Mouse (Mus musculus): ENCODE measurements around the gene Cby3.
A peak's percentile ranks its signal among the peaks of the same experiment; 100 is the strongest.
"Not testable (repeated sequence)": the region's sequence is repeated elsewhere in the genome, so short reads cannot be mapped to it uniquely, and the experiment has no call there.

Cby3 gene

GRCm38 (mm10) chr11:50361282-50361681, 7.0 kb downstream of the Cby3 start:
- not testable (repeated sequence) for DNase-seq (ENCODE audit: low read depth, low spot score)

- DNase-seq (ENCODE audit: low read depth, low spot score), result peak; percentile 90
Measured at GRCm38 (mm10) chr11:50364548-50364947, 10.3 kb downstream of the Cby3 start.

- no peak for DNase-seq (ENCODE audit: low read depth, low spot score)
Measured at GRCm38 (mm10) chr11:50365322-50365721, 11.1 kb downstream of the Cby3 start.

- no peak for DNase-seq (ENCODE audit: low read depth, low spot score)
Measured at GRCm38 (mm10) chr11:50367531-50367930, 13.3 kb downstream of the Cby3 start.

DNA sequence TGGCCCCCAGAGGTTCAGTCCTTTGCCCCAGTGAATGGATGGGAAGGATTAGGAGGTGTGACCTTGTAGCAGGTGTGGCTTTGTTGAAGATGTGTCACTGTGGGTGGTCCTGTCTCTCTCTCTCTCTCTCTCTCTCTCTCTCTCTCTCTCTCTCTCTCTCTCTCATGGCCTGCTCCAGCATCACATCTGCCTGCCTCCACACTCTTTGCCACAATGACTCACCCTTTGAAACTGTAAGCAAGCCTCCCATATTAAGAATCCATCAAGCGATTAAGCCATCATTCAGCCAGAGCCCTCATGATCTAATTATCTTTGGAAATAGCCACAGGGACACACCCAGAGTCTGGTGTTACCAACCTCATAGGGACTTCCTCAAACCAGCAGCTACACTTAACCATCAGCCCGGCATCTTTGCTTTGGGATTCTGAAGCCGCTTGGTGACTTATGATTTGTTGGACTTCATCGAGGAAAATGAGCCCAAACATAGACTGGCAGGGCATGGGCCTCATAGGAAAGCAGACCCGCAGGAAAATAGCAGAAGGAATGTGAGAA, 15.2 kb downstream of the Cby3 start:
- no peak for DNase-seq (ENCODE audit: low read depth, low spot score)

GRCm38 (mm10) chr11:50370969-50371368, 16.7 kb downstream of the Cby3 start:
- no peak for DNase-seq (ENCODE audit: low read depth, low spot score)

- peak; percentile 82 for DNase-seq (ENCODE audit: low read depth, low spot score)
Measured at GRCm38 (mm10) chr11:50371399-50371841, 17.2 kb downstream of the Cby3 start.

GRCm38 (mm10) chr11:50371911-50372310, 17.6 kb downstream of the Cby3 start:
- DNase-seq (ENCODE audit: low read depth, low spot score), result no peak

DNA sequence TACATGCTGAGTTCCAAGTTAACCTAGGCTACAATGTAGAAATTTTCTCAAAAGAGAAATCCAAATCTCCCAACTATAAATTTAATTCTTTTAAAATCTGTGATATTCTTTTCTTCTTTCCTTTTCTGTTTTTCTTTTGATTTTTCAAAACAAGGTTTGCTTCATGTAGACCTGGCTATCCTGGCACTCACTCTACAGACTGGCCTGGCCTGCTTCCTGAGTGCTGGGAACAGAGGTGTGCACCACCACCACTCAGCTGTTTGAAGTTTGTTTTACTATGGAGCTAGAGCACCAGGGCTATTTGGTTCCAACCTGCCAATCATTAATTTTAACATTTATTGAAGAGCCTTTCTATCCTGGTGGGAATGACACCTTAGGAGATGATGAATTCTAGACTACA, 18.8 kb downstream of the Cby3 start:
- DNase-seq (ENCODE audit: low read depth, low spot score), result no peak

- no peak for DNase-seq (ENCODE audit: low read depth, low spot score)
Measured at GRCm38 (mm10) chr11:50373621-50374020, 19.4 kb downstream of the Cby3 start.

DNA sequence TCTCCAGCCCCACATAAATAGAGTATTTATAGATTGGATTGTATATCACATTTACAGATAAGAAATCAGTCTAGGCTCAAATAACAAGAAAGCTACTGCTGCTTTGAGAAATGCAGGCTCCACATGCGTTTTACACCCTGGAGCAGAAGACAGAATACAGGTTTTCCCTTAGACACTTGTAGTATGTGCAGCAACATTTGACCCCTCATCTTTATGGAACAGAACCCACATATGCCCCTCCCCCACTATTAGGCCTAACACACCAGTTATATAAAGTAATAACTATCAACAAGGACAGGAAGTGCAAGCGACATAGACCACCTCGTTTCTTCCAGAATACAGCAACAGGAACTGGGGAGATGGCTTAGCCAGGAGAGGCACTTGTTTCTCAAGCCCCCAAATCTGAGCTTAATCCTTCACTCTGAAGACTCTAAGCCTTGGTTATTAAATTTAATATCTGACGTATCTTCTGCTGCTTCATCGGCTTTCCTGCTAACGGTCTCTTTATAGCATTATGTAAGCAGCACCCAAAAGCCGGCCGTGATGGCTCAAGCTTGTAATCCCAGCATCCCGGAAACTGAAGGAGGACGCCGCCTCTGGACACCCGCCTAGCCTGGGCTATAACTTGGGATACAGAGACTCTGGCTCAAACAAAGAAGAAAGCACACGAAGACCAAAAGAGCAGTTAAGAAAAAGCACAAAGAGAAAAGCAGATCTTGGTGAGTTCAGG, 20.2 kb downstream of the Cby3 start:
- DNase-seq (ENCODE audit: low read depth, low spot score), result no peak

- no peak for DNase-seq (ENCODE audit: low read depth, low spot score)
Measured at GRCm38 (mm10) chr11:50375421-50375820, 21.2 kb downstream of the Cby3 start.

- DNase-seq (ENCODE audit: low read depth, low spot score), result peak; percentile 38
Measured at GRCm38 (mm10) chr11:50376156-50376790, 22.0 kb downstream of the Cby3 start.

DNA sequence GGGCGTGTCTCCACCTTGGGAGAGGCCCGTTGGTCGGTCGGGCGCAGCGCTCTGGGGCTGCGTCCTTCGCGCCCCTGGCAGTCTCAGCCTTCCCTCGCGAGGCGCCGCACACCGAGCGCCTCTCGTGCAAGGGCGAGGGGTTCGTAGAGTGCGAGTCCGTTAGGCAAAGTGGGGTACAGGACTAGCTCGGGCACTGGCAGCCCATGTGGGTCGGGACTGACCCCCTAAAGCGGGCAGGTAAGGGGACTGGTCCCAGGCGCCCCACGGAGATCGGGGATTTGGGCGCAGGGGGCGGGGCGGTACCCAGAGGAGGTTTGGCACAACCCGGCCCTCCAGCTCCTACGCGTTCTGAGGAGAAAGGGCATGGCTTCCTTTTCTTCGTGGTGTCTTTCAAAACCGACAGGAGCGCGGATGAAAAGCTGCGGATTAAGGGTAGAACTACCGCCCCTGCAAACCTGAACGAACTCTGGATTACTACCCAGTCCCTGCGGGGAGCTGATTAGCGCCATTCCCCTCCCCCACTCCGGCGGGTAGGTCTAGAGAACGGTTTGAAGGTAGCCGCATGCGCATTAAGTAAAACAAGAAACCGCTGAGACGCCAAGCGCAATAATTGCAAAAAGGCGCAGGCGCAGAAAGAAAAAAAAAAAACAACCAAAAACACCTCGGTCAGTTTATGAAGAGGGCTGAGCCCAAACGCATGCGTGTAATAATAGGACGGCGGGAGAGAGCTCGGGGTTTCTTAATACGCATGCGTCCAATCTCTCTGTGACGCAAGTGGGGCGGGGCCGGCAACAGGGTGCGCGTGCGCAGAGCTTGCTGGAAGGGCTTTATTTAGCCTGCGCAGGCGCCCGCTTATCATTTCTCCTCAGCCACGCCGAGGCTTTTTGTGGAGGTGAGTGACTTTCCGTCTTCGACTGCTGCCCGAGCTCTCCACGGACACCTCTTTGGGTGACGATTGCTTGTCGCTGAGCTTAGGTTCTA, 22.9 kb downstream of the Cby3 start, which contains the start of gene Hnrnph1:
TSS of gene Hnrnph1 (plus strand) at position 80 of the 981 bp plus-strand sequence.
- DNase-seq (ENCODE audit: low read depth, low spot score), result peak; percentile 99

- peak; percentile 93 for DNase-seq (ENCODE audit: low read depth, low spot score)
Measured at GRCm38 (mm10) chr11:50377892-50378684, 23.8 kb downstream of the Cby3 start.

DNA sequence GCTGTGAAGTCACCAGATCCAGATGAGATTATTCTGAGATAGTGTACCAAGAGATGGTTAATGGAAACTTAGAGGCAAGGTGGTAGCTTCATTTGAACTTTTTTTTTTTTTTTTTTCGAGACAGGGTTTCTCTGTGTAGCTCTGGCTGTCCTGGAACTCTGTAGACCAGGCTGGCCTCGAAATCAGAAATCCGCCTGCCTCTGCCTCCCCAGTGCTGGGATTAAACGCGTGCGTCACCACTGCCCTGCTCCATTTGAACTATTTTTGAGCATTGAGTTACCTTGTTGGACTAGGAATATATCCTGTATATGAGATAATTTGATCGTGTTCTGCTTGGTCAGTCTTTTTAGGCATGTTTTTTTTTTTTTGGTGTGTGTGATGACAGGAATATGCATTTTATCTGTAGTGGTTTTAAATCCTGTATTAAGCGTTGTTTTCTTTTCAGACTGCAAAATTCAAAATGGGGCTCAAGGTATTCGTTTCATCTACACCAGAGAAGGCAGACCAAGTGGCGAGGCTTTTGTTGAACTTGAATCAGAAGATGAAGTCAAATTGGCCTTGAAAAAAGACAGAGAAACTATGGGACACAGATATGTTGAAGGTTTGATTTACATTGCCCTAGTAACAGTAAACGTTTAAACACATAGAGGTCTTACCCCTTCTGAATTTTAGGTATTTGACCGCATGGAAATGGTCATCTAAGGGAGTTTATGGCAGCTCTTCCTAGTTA, 24.9 kb downstream of the Cby3 start:
- no peak for DNase-seq (ENCODE audit: low read depth, low spot score)

GRCm38 (mm10) chr11:50381311-50381710, 27.0 kb downstream of the Cby3 start:
- DNase-seq (ENCODE audit: low read depth, low spot score), result no peak

GRCm38 (mm10) chr11:50387167-50387679, 33.0 kb downstream of the Cby3 start:
- DNase-seq (ENCODE audit: low read depth, low spot score), result peak; percentile 18

DNA sequence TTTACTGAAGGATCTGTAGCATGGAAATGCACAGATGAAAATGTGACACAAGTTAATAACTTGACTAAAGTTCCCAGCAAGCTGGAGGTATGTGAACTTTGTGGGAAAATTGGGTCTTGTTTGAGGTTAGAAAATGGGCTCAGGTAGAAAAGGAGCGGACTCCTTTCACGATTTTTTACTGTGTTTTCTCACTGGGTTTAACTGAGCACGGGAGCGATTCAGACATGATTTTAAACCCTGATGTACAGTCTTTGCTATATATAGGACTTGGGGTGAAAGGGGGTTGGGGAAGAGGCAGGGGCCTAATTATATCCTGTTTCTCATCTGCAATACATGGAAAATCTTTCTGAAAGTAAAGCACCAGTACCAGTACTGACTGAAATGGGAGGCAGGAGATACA, 33.4 kb downstream of the Cby3 start:
- DNase-seq (ENCODE audit: low read depth, low spot score), result no peak
